Mouse (Mus musculus) brain, embryonic 14.5 days (tissue): ENCODE measurements around the gene Prrt4.

Experiments used
- CTCF ChIP-seq: fragments of 200-500 bp; IDR thresholded peaks from 2 replicates; pipeline ENCODE4 v1.5.1; 2012; ENCODE audit warnings: inconsistent platforms, mild to moderate bottlenecking, moderate library complexity, borderline replicate concordance; ENCODE audit not compliant: insufficient read depth, insufficient read length; ENCODE audit errors: extremely low read depth
- POLR2A ChIP-seq: fragments of 200-500 bp; IDR thresholded peaks from 2 replicates; pipeline ENCODE4 v1.6.1; 2012; ENCODE audit warnings: mild to moderate bottlenecking, inconsistent platforms, borderline replicate concordance; ENCODE audit not compliant: poor library complexity, insufficient read depth, insufficient read length, severe bottlenecking; ENCODE audit errors: extremely low read depth

- TF ChIP-seq POLR2A (no peak), CTCF (no peak)
Measured at GRCm38 (mm10) chr6:29146641-29147040, 32.7 kb downstream of the Prrt4 start.
